Mouse (Mus musculus) spleen, adult 18-20 months (tissue): ENCODE results near the gene Ubr1.
A peak's percentile ranks its signal among the peaks of the same experiment; 100 is the strongest.
"Not testable (repeated sequence)": the region's sequence is repeated elsewhere in the genome, so short reads cannot be mapped to it uniquely, and the experiment has no call there.

ENCODE experiments used
- DNase-seq, 2 experiments: peaks; one replicate each; pipeline ENCODE4 v3.0.0; 2022; ENCODE audit warnings: mixed read lengths in 2 of 2

Ubr1 gene

GRCm38 (mm10) chr2:120970559-120971080, at the start of gene Ubr1:
Gene Ubr1, minus strand, starts transcription at chr2:120970715.
- DNase-seq, result peak; percentile 78 to 80

GRCm38 (mm10) chr2:121017151-121017550, 46.6 kb upstream of the Ubr1 start:
- DNase-seq, result no peak

- DNase-seq, result no peak
Measured at GRCm38 (mm10) chr2:121016226-121016625, 45.7 kb upstream of the Ubr1 start.

GRCm38 (mm10) chr2:121015507-121015906, 45.0 kb upstream of the Ubr1 start:
- DNase-seq, result no peak

- DNase-seq, result no peak
Measured at GRCm38 (mm10) chr2:121012676-121013075, 42.2 kb upstream of the Ubr1 start.

- DNase-seq, result no peak
Measured at GRCm38 (mm10) chr2:121009071-121009677, 38.7 kb upstream of the Ubr1 start.

- DNase-seq, result no peak
Measured at GRCm38 (mm10) chr2:121008664-121009007, 38.1 kb upstream of the Ubr1 start.

- peak; percentile 86 for DNase-seq
Measured at GRCm38 (mm10) chr2:121007925-121008663, 37.6 kb upstream of the Ubr1 start, which contains the start of gene Ccndbp1. Gene Ccndbp1, plus strand, starts transcription at chr2:121008403.

- no peak for DNase-seq
Measured at GRCm38 (mm10) chr2:121006986-121007385, 36.5 kb upstream of the Ubr1 start.

GRCm38 (mm10) chr2:121004018-121004811, 33.7 kb upstream of the Ubr1 start:
- DNase-seq, result no peak

GRCm38 (mm10) chr2:121003586-121003985, 33.1 kb upstream of the Ubr1 start:
- DNase-seq, result no peak

- no peak for DNase-seq
Measured at GRCm38 (mm10) chr2:120998863-120999262, 28.3 kb upstream of the Ubr1 start.

- DNase-seq, result not testable (repeated sequence)
Measured at GRCm38 (mm10) chr2:120996607-120997006, 26.1 kb upstream of the Ubr1 start.

GRCm38 (mm10) chr2:120991196-120991595, 20.7 kb upstream of the Ubr1 start:
- no peak for DNase-seq

GRCm38 (mm10) chr2:120985241-120985640, 14.7 kb upstream of the Ubr1 start:
- no peak for DNase-seq

GRCm38 (mm10) chr2:120983611-120984010, 13.1 kb upstream of the Ubr1 start:
- DNase-seq, result no peak

- DNase-seq, result no peak
Measured at GRCm38 (mm10) chr2:120980861-120981260, 10.3 kb upstream of the Ubr1 start.

- no peak for DNase-seq
Measured at GRCm38 (mm10) chr2:120979819-120980218, 9.3 kb upstream of the Ubr1 start.

GRCm38 (mm10) chr2:120978693-120979037, 8.2 kb upstream of the Ubr1 start:
- DNase-seq, result no peak

- DNase-seq, result no peak
Measured at GRCm38 (mm10) chr2:120977926-120978692, 7.6 kb upstream of the Ubr1 start.

GRCm38 (mm10) chr2:120976990-120977925, 6.7 kb upstream of the Ubr1 start, which contains the start of gene Tmem62:
Gene Tmem62, plus strand, starts transcription at chr2:120977017.
- DNase-seq, result peak; percentile 65 to 80
